In the genomic region with DNA sequence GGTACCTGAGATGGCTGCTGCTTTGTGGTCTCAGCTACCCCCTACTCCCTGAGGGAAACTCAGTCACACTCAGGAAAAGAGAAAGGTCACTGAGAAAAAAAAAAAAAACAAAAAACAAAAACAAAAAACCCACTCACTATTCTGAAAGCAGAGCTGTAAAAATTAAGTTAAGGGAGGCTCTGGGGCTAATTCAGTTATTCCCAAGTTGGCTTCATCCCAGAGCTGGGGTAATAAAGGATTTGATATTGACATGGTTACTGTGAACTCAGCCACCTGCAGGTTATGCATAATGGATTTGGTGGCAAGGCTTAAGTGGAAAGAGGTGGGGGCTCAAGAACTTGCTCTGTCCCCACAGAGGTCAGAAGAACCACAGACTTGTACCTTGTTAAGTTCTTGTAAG, we compare ENCODE assay signal across 27 mouse cellular contexts.
"Had no signal": no experiment of that assay in that cellular context is flagged by ENCODE, and none has a peak within 500 bp of the region (broad histone marks: within the 10 kb centered on the region; RNA-seq: fewer than 3 reads in every experiment).

No protein-coding gene starts in this region.

- H3K27ac ChIP-seq: heart, embryonic 10.5 days; heart, embryonic 13.5 days; heart, embryonic 15.5 days; hindbrain, embryonic 10.5 days; hindbrain, embryonic 12.5 days; hindbrain, embryonic 13.5 days; hindbrain, embryonic 14.5 days; hindbrain, embryonic 15.5 days; hindbrain, postnatal 0 days; intestine, embryonic 15.5 days; kidney, postnatal 0 days; layer of hippocampus, adult 2 months; left cerebral cortex, adult 2 months had no signal

- H3K9ac ChIP-seq: heart, embryonic 12.5 days; heart, embryonic 13.5 days; heart, embryonic 15.5 days; hindbrain, embryonic 12.5 days; hindbrain, embryonic 13.5 days; hindbrain, embryonic 14.5 days; hindbrain, embryonic 15.5 days; intestine, embryonic 15.5 days had no signal

- H3K27me3 ChIP-seq: heart, embryonic 12.5 days; heart, embryonic 13.5 days; heart, embryonic 15.5 days; hindbrain, embryonic 12.5 days; hindbrain, embryonic 13.5 days; hindbrain, embryonic 15.5 days; intestine, embryonic 15.5 days had no signal

- H3K4me1 ChIP-seq: heart, embryonic 12.5 days; heart, embryonic 13.5 days; heart, embryonic 15.5 days; intestine, embryonic 15.5 days had no signal

- H3K4me3 ChIP-seq: heart, embryonic 10.5 days; heart, embryonic 12.5 days; heart, embryonic 13.5 days; heart, embryonic 15.5 days; hindbrain, embryonic 10.5 days; hindbrain, embryonic 12.5 days; hindbrain, embryonic 13.5 days; hindbrain, embryonic 15.5 days; intestine, embryonic 15.5 days; layer of hippocampus, adult 2 months; left cerebral cortex, adult 2 months had no signal

- H3K36me3 ChIP-seq: heart, embryonic 10.5 days; heart, embryonic 12.5 days; heart, embryonic 13.5 days; heart, embryonic 15.5 days; hindbrain, embryonic 10.5 days; hindbrain, embryonic 12.5 days; hindbrain, embryonic 13.5 days; hindbrain, embryonic 15.5 days; intestine, embryonic 15.5 days had no signal

- H3K4me2 ChIP-seq: heart, embryonic 11.5 days; heart, embryonic 12.5 days; heart, embryonic 13.5 days; heart, embryonic 15.5 days; hindbrain, embryonic 12.5 days; hindbrain, embryonic 13.5 days; hindbrain, embryonic 14.5 days; hindbrain, embryonic 15.5 days; intestine, embryonic 15.5 days had no signal

- DNase-seq: heart, postnatal 10 days; heart, postnatal 14 days; heart, postnatal 36 days; heart, postnatal 4 days; kidney, postnatal 10 days; kidney, postnatal 25 days; layer of hippocampus, adult 9-11 months; layer of hippocampus, postnatal 36 days had no signal

- H3K9me3 ChIP-seq: heart, embryonic 10.5 days; heart, embryonic 12.5 days; heart, embryonic 13.5 days; heart, embryonic 15.5 days; hindbrain, embryonic 10.5 days; hindbrain, embryonic 12.5 days; hindbrain, embryonic 13.5 days; hindbrain, embryonic 15.5 days; intestine, embryonic 15.5 days had no signal

- ATAC-seq: hindbrain, embryonic 16.5 days; hindbrain, postnatal 0 days; inflammation-experienced regulatory T-cells, adult 6 months; intestine, embryonic 16.5 days; intestine, postnatal 0 days had no signal
